Mouse (Mus musculus) mammary gland, adult 2 months (tissue): Measurements from ENCODE around the gene Gm21425. TPM values are rescaled to one million over a fixed set of nuclear protein-coding genes. Genes with fewer than 3 reads are reported as not detected.

Experiments
- polyA plus RNA-seq: library from polyadenylated mRNA; depleted of rRNA; stranded (reverse); fragments of >200 nt; gene quantifications from 2 replicates; pipeline ENCODE4 v1.2.3, GENCODE M21; 2012; ENCODE audit warnings: low replicate concordance; rRNA removed

Gene Gm21425
- not detected in 2 replicates for polyA plus RNA-seq

GRCm38 (mm10) chrY:13161668-13162067, at the start of gene Gm21425:
Gm21425 (plus strand) TSS chrY:13161968.

GRCm38 (mm10) chrY:13133392-13133791, 28.4 kb upstream of the Gm21425 start, which contains the start of gene Gm21891:
Gm21891 (minus strand) TSS chrY:13133492.

Other genes with a start within 250 kb of the Gm21425 start
- gene Gm20807, start 119.1 kb upstream of the Gm21425 start, polyA plus RNA-seq: not detected in 2 replicates
- gene Gm21891, start 28.5 kb upstream of the Gm21425 start, polyA plus RNA-seq: not detected in 2 replicates
- not detected in 2 replicates for gene Gm21828, start 62.0 kb downstream of the Gm21425 start, polyA plus RNA-seq
- gene Gm21440, start 90.4 kb downstream of the Gm21425 start, polyA plus RNA-seq: not detected in 2 replicates
- gene Gm21454, start 90.5 kb downstream of the Gm21425 start, polyA plus RNA-seq: not detected in 2 replicates
- not detected in 2 replicates for gene Gm21725, start 187.1 kb downstream of the Gm21425 start, polyA plus RNA-seq